Mouse (Mus musculus) urinary bladder, postnatal 25 days (tissue): ENCODE measurements around the gene Exoc6b.
"Not testable (repeated sequence)": the region's sequence is repeated elsewhere in the genome, so short reads cannot be mapped to it uniquely, and the experiment has no call there.

ENCODE experiments used
- DNase-seq: peaks from one replicate; pipeline ENCODE4 v3.0.0; 2022; ENCODE audit warnings: low spot score

Gene Exoc6b

DNA sequence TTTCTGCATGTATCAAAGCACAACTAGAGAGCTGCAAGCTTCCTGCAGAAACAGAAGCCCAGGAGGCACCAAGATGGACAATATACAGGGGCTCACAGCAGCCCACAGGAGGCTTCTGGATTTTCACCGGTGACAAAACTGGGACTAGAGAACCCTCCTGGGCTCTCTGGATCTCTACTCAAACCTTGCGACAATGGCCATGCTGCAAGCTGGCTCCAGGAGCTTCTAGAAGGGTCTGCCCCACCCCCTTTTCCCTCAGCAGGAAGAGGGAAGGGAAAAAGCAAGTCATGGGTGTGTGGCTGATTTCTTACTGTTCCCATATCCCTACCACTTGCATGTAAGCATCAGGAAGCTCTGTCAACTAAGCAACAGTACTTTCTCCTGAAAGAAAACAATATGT, 437.7 kb downstream of the Exoc6b start:
- DNase-seq = no peak

GRCm38 (mm10) chr6:84630276-84630675, 439.0 kb downstream of the Exoc6b start:
- DNase-seq = no peak

- no peak for DNase-seq
These were observed 440.5 kb downstream of the Exoc6b start for GRCm38 (mm10) chr6:84628831-84629230.

DNA sequence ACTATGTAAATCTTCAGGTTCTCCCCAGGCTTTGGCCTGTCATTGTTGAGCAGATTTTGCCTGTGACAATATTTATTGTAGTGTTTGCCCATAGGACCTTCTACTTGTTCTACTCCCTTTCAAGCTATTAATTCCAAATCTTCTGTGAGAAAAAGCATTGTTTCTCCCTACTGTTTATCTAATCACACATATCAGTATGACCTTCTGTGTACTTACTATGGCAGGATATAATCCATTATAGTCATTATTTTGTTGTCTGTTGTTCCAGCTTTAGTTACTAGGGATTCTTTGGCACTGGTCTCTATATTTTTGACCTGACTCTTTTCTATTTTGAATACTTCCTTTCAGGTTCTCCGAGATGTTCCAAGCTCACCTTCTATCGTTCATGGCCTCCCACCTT, 442.9 kb downstream of the Exoc6b start:
- no peak for DNase-seq

DNA sequence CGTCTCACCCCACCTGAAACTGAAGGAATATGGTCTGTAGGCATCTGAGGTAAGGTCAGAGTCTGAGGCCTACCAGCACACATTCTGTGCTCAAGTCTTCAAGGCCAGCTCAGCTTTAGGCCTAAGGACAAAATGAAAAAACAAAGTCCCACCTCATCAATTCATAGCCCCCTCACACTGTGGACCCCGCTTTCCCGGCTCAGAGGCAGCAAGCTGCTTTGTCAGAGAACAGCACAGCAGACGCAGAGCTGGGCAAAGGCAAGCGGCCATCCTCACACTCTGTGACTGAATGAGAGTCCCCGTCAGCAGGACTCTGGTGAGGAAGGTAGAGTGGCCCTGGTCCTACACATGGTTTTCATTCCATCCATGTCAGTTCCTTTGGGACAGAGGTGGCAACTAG, 450.1 kb downstream of the Exoc6b start:
- DNase-seq = no peak

DNA sequence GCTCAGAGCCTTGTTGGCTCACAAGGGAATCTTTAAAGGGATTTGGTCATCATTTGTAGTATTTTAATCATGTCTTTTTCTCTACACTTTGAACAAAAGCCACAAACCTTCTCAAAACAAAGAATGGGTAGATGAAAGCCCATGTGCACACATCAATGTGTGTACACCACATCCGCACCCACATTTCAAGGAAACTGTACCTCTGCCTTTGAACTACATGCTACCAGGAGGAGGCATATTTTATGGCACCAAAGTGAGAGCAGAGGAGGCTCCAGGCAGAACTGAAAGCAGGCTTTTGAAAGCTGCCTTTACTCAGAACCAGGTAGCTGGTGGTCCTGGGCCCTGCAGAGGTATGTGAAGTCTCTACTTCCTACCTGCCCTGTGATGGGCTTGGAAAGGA, 452.3 kb downstream of the Exoc6b start:
- DNase-seq = no peak

GRCm38 (mm10) chr6:84616586-84616985, 452.7 kb downstream of the Exoc6b start:
- no peak for DNase-seq

DNA sequence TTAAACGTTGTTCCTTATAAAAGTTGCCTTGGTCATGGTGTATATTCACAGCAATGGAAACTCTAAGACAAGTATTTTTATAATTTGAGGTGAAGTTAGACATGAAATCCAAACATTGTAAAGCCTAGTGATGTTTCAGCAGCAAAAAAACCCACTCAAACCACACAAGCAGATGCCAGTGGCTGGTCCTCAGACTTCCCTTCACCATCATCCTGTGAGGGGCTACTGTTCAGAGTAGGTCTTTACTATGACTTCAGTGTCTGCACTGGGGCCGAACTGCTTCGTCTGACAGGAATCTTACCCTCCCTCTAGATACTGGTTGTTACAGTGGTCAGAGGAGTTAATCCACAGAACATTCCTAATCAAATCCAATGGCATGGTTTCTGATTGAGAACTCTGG, 455.8 kb downstream of the Exoc6b start:
- no peak for DNase-seq

DNA sequence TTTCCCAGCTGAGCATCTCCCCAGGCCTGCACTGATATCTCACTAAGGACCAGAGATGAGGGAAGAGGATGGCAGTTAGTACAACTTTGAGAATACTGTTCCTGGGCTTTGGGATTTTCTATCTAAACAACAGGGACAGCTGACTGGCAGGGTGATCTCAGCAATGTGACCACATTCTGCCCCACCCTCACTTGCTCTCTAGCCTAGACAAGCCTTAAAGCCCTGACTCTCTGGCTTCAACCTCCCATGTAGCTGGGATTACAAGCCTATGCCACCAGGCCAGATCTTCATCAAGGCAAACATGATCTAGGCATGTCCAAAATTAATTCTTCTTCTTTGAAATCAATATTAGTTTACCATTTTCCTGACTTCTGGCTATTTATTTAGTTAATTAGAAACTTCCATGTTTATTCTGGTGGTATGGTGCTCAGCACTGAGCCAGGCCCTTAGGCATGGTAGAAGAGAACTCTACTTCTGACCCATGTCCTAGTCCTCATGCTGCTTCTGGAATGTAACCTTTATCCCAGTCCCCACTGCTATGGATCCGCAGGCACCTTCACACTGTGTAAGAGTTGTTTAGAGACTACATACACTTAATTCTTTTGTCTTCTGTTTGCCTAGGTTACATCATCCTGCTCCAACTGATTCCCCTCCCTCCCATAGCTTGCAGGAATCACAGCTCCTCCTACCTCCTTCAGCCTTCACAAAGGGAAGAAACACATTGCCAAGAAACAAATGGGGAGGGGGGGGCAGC, 468.0 kb downstream of the Exoc6b start:
- DNase-seq = no peak

- not testable (repeated sequence) for DNase-seq
These were observed 470.0 kb downstream of the Exoc6b start for GRCm38 (mm10) chr6:84599296-84599695.

DNA sequence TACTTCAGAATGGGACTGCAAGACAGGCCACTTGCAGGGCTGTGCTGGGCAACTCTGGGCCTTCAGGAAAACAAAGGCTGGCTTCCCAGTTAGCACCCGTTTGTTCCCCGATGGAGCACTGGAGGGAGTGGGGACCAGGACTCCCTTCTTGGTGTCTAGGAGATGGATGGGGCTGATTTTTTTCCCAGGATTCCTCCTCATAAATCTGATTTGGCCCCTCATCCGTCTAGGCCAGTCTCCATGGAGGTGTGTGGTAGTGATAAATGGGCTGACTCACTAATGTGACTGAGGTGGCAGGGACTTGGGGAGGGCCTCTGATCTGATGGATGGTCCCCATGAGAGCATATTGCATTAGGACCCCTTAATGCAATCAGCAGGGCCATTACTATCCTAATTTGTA, 470.6 kb downstream of the Exoc6b start:
- DNase-seq = no peak

DNA sequence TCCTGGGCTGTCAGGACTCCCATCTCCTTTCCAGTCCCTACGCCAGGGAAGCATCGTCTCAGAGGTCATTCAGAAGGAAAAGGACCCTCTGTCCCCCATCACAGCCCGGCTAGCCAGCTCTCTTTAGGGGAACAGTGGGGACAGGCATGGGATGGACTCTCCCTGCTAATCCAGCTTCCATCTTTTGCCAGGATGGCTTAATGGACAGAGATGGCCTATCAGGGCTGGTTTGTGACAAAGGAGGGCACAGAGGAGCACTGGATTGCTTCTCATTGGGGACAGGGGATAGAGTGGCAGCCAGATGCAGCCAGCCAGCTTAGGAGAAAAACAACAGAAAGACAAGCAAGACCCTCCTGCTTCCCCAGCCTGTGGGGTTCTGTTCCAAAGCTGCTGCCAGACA, 474.7 kb downstream of the Exoc6b start:
- no peak for DNase-seq

DNA sequence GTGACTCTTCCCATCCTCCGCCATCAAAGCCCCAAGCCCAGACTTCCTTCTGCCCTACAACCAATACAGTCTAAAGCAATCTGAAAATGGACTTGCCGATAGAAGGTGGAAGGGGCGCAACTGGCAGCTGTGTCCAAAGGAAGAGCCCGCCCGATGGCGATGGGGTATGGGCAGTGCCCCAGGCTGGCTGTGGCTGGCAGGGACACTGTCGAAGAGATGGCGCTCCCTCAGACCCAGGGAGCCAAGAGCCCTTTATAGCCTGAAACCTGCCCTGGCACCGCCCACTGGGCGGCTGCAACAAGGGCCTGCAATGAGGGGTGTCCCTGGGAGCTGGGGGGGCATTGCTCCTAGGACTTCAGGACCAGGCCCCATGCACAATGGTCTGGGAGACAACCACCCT, 475.6 kb downstream of the Exoc6b start, which contains the start of gene Cyp26b1:
TSS of gene Cyp26b1 (minus strand) at position 216 of the 400 bp plus-strand sequence.
- no peak for DNase-seq

DNA sequence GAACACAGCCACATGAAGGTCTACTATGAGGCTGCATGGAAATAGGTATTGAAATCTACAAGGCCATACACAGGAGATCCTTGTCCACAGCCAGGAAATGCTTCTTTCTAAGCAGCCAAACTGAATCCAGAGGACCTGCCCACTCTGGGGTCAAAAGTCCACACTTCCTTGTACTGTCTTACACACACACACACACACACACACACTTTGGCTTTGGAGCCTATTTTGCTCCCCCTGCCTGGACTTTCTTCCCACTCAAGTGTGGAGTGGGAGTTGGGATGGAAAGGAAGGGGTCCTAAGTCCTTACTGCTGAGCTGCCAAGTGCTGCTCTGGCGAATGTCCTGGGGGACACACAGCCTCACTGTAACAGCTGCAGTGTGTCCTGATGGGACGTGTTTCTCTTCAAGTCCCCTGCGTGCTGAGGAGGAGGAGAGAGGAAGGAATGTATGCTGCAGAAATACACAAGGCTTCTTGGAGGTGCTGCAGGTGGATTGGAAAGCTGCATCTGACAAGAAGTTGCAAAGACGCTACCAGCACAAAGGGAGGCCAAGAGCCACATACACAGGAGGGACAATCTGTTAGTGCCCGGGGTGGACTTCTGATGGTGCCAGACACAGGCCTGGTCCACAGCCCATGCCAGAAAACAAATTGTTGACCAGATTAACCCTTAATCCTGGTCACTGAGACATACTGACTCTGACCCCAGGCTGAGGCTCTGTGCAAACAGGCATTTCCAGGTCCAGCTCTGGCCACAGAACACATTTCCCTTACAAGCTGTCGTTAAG, 478.2 kb downstream of the Exoc6b start:
- DNase-seq = no peak

GRCm38 (mm10) chr6:84589742-84590686, 479.3 kb downstream of the Exoc6b start:
- DNase-seq = peak; percentile 90

- DNase-seq = no peak
These were observed 480.2 kb downstream of the Exoc6b start for GRCm38 (mm10) chr6:84588895-84589652.

DNA sequence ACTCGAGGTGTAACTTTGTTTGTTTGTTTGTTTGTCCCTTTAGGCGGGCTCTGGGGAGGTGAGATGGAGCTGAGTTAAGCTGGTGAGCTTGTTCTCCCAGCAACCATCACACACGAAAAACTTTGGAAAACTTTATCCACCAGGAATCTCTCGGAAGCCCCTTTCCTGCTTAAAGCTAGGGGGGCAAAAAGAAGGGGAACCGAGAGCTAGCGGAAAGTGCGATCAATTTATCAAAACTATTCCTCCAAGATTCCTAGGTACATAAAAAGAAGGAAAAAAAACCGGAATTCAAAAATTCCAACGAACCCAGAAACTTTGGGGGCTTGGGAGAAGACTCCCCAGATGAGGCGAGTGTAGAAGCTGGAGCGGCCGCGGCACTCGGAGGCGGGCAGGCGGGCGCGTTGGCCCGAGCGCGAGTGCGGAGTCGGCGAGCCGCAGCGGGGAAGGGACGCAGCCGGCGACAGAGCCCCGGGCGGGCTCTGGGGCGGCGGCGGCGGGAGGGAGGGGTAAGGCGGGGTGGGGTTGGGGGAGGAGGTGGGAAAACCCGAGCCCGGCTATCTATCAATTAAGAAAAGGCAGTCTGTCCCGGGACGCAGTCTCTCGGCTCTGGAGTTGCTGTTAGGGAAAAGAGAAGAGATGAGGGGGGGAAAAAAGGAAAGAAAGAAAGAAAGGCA, 481.0 kb downstream of the Exoc6b start:
- no peak for DNase-seq

GRCm38 (mm10) chr6:84587471-84588101, 481.7 kb downstream of the Exoc6b start:
- DNase-seq = peak; percentile 46

DNA sequence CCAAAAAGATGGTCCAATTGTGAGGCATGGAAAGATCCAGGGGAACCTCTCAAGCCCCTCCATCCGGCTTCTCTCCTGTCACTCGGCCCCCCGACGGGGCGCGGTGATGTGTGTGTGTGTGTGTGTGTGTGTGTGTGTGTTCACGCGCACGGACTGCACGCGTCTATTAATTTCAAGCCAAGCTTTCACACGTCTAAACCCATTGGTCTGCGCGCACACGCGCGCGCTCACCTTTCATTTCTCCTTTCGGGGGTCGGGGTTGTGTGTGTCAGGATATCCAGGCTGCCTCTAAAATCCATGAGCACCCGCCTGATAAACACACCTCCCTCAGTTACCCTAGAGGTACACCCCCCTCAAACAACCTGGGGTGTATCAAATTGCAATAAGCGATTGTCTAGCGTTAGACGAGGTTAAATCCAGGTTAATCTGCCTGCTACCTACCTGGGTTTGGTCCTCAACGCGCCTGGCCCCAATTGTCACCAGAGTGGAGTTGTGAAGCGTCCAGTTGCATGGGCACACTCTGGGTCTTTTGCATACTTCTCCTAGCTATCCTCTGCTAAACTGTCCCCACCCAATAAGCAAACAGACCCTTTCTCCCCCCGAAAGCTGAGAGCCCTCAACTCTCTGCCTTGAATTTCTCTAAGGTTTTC, 482.6 kb downstream of the Exoc6b start:
- no peak for DNase-seq
